Mouse (Mus musculus): ENCODE measurements around the gene Plxna4.

The Plxna4 gene

DNA sequence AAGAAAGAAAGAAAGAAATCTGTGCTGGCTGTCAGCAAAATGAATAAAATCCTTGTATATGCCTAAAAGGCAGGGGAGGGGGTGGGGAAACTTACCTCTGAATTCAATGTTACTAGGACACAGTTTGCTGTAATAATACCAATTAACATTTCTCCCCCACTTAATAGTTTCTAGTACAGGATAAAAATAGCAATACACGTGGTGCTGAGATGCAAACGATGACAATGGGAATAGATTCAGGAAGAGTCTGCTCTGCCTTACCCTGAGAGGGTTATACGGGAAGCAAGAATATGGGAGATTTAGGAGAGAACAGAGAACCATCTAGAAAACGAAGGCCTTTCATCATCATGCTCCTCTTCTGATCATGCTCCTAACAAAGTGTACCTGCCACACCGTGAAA, 115.9 kb downstream of the Plxna4 start:
- DNase-seq (ENCODE audit: low read depth) = no peak

DNA sequence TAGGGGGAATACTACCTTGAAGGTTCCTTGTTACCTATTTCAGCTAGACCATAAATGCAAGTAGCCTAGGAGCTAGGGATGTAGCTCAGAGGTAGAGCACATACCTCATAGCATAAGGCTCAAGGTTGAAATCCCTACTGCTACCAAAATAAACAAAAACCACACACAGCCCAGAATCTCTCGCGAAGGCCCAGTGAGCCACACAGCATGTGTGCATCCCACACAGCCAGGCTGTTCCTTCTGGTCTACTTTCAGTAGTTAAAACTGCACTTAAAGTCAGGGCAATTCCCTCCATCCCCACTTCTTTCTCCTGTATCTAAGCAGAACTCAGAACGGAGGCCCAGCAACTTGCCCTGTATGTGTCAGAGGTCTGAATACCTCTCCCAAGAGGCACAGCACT, 116.4 kb downstream of the Plxna4 start:
- no peak for DNase-seq (ENCODE audit: low read depth)

DNA sequence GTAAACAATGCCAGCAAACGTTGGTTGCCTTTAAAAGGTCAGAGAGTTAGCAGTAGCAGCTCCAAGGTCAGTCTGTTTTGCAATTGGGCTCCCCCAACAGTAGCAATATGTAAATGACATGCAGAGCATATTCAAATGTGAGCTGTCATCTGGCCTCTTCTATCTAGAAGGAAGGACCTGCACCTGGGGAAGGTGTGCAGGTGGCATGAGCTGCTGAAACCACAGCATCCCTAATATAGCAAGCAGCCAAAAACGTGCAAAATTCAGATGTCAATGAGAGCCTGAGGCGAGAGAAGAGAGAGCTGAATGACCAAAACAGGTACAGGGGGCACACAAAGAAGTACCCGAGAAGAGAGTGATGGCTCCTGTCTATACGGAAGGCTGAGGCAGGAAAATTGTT, 118.8 kb downstream of the Plxna4 start:
- no peak for DNase-seq (ENCODE audit: low read depth)

DNA sequence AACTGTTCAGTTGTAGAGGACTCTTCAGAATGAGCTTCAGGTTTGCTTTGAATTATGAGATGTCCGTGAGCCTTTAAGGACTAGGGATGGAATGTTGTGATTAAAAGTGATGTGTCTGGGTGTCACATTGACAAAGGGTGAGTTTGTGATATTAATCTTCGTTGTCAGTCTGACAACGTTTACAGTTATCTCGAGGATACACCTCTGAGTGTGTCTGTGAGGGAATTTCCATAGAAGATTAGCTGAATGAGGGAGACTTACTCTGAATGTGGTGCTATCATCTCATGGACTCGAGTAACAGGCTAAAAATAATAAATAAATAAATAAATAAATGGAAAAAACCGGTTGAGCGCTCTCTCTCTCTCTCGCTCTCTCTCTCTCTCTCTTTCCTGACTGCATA, 122.9 kb downstream of the Plxna4 start:
- DNase-seq (ENCODE audit: low read depth) = no peak

DNA sequence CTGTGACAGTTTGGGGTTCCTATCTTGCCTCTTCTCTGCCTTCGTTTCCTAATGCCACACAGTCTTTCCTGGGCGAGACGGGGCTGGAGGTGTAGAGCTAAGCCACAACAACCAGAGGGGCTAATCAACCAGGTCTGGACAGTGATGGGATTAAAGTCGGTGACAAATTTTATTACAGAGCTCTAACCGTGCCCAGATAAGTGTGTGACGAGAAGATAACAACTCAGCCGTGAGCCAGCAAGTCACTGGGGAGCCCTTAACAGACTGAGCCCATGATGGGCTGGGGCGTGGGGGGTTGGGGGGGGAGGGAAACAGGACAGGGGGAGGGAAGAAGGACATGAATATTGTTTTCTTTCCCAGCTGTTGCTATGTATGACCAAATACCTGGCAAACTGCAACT, 123.4 kb downstream of the Plxna4 start:
- DNase-seq (ENCODE audit: low read depth) = no peak

DNA sequence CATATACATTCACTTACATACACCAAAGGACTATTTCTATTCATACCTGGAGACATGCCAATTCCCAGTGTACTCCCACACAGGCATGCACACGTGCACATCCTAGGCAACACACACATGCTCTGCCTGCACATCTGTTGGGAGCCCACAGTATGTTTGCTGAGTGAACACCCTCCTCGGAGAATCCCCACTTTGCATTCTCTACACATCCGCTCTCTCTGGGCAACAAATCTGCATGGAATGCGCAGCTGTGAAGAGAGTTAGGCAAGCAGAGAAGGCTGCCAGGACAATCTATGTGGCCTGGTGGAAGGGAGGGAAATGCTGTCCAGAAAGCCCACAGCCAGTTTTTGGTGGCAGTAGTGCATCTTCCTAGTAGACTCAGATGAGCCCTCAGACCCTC, 123.9 kb downstream of the Plxna4 start:
- DNase-seq (ENCODE audit: low read depth) = no peak

DNA sequence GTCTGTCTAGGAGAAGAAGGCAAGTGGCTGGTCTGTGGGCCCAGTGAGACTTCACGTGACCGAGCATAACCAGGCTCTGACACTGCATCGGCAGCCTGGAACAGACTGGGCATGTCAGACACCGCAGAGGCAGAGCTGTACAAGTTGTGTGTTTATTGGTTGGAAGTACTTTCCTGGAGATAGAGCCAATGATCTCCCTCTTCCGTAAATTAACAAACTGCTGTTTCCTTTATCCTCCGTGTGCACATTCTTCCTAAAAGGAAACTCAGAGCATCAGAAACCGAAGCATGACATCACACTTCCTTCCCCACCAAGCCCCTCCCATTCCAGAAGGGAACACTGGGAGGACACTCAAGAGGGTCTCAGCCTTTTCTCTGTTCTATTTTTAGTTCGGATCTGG, 127.6 kb downstream of the Plxna4 start:
- no peak for DNase-seq (ENCODE audit: low read depth)

DNA sequence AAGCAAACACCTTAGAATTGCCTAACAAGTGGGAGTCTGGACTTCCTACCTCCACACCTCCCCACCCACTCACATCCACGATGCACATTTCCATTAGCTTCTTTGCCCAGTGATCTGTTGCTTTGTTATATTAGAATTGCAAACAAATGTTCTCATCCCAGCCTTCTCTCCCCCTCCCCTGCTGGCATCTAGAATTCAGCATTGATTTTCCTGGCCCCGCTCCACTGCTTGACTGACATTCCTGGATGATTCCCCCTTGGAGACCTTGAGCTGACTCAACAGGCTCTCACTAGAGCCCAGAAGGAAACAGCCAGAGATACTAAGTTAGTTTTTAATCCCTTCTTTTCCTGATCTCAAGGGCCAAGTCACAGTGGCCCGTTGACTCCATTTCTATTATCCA, 131.4 kb downstream of the Plxna4 start:
- no peak for DNase-seq (ENCODE audit: low read depth)

DNA sequence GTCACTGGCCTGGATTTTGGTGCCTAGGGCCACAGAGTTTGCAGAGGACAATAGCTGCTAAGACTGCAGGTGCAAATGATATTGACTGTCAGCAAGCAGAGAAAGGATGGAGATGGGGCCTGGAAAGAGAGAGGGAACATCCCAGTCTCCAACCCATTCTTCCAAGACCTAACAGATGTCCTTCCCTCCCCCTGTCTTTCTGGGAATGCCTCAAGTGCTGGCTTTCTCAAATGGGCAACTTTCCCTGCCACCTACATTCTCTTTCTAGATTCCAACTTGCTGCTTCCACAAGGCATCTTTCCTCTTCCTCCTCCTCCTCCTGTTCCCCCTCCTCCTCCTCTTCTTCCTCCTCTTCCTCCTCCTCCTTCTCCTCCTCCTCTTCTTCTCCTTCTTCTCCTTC, 136.1 kb downstream of the Plxna4 start:
- no peak for DNase-seq (ENCODE audit: low read depth)

DNA sequence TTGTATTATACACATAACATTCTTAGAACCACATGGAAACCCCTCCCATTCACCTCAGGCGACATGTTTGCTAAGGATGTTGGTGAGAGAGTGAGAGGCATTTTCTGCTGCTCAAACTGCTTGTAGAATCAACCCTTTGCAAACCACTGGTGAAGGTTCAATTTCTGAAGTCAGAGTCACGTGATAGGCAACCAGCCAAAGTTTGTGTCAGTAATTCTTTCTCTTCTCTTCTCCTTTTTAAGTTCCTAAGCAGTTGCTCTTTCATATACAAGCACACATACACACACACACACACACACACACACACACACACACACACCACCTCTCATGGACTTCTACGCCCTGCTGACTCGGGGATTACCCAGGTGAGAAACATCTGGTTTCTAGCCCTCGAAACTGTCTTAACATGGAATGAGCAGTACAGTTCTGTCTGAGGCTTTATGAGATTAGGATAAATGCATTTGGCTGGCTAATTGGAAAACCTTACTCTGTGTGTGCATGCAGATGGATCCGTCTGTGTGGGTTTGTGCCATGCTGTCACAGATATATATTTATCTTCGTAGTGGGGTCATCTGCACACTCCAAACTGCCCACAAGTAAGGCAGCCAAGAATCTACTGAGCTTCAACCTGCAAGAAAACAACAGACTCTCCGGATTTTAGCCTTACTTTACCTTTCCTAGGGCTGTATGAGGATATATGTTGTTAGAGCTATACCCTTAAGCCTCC, 138.6 kb downstream of the Plxna4 start:
- no peak for DNase-seq (ENCODE audit: low read depth)

DNA sequence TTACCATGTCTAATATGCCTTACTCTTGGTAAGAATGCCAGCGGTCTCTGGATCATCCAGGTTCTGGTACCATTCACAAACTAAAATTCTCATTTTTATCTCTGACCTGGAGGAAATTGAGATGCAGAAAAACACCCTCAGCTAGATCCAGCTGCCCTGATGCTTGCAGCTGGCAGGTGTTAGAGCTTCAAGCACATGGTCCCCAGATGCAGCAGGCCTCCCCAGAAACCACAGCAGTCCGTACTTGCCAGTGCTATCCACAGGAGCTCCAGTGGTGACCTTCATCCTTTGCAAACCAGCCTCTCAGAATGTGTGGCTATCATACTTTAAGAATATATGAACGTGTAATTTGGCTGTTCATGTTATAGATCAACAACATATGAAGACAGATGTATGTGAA, 139.2 kb downstream of the Plxna4 start:
- DNase-seq (ENCODE audit: low read depth) = no peak

DNA sequence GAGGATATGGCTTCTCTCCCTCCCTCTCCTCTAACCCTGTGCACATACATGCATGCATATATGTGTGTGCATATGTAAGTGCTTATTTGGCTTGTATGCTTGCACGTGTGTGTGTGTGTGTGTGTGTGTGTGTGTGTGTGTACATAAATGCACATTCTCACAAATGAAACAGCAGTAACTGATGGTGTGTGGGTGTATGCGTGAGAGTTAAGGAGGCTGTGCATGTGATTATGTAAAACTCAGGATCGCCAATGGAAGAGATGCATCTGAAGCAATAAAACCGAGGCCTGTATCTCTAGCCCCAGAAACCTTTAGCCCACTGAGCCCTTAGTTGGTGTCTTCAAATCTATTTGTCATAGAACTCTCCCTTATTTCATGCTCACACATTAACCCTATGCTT, 141.7 kb downstream of the Plxna4 start:
- no peak for DNase-seq (ENCODE audit: low read depth)

DNA sequence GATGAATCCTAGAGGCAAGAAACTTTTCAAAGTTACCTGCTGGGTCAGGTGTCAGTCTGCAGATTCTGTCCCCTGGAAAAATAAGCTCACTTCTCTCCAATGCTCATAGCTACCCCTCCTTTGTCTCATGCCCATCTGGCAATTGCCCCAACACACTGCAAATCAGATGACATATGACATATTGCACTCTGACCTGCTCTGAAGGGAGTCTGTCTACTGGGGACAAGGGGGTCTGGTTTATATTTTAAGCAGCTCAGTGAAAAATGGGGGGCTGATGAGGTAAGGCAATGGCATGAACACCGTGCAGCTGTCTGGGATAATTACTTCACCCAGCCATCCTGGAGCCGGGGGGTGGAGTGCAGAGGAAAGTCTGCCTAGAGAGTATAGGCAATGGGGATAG, 142.7 kb downstream of the Plxna4 start:
- no peak for DNase-seq (ENCODE audit: low read depth)

DNA sequence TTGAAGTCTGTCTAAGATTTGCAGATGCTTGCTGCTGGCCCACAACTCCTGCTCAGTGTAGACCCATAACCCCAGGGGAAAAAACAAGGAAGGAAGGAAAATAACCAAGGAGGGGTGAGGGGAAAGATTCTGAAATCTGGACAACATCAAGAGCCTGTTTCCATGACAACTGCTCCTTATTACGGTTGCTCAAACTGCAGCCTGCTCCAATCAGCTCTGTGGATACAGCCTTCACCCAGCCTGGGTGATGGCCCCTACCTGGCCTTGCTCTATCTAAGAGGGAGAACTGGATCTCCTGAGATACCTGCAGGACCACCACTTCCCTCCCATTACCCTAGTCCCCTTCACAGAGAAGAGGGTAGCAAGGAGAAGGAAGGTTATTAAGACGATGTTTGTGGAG, 143.6 kb downstream of the Plxna4 start:
- no peak for DNase-seq (ENCODE audit: low read depth)

DNA sequence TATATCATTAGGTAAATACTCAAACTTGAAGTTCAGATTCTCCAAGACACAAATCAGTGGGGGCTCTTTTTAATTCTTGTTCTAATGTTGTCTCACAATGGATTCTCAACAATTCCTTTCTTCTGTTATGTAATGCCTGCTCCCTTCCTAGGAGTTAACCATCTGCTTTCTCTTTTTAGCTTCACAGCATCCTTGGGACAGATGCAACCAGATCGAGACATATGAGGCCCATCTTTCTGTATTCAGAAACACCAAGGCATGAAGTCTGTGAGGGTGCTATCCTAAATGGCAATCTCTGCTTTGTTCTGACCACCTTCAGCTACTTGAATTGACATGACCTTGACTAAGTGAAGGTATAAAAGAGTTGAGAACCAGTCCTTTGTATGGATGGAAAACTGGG, 144.3 kb downstream of the Plxna4 start:
- DNase-seq (ENCODE audit: low read depth) = no peak

DNA sequence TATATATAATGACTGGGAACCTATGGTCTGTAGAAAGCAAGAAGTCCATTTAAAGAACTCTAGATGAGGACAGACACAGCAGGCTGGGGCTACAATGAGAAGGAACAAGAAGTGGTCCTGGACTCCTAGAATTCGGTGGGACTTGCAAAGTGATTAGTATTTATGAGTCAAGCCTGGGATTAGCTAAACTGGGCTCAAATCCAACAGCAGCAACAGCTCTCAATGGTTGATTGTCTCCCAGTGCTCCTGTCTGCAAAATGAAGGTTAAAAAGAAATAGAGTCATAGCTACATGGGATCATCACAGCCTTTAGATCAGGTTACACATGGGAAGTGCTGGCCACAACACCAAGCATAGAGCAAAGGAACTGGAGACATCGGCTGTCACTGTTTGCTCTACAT, 148.6 kb downstream of the Plxna4 start:
- no peak for DNase-seq (ENCODE audit: low read depth)

DNA sequence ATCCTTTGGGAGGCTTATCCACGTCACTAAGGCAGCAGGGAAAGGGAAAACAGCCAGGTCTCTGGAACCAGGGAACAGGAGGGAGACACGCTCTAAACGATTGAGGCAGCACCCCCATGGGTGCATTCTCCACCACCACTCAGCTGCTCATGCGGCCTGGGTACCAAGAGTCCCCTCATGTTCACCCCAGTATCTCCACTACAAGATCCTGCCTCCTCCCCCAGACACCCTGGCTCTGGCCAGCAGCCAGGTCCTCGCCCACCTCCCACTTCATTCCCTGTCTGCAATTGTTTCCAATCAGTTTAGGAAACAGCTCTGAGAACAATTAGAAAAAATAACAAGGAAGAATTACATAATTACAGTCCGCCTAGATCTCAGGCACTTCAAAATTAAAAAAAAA, 150.8 kb downstream of the Plxna4 start:
- no peak for DNase-seq (ENCODE audit: low read depth)

DNA sequence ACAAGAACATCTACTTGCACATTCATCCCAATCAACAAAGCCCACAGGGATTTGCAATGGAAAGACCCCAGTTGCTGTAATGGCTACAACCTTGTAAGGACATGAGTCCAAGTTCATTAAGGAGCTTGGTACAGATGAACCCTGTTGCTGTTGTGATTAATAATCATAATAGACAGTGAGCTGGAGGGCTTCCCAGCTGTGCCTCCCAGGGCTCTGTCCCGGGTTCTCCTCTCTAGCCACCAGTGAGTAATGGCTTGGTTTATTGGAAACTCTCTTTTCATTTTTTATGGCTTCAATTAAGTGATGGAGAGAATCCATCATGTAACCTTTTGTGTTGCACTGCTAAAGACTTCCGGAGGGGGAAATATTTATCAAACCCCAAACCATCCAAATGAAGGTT, 164.9 kb downstream of the Plxna4 start:
- DNase-seq (ENCODE audit: low read depth) = no peak

DNA sequence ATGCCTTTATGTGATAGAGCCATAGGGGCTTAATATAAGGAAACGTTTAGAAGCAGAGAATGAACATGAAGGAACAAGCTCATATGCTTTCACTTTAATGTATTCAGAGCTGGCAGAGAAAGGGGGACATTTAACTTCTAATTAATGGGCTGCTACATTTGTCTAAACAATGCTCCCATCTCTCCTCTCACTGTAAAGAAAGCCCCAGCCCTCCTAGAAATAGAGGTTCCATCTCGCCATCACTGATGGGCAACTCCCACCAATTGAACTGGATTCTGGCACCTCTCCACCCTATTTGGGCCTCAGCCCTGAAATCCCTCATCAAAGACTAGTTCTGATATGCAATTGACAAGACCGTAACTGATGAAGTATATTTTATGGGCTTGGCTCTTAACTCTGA, 167.4 kb downstream of the Plxna4 start:
- no peak for DNase-seq (ENCODE audit: low read depth)

DNA sequence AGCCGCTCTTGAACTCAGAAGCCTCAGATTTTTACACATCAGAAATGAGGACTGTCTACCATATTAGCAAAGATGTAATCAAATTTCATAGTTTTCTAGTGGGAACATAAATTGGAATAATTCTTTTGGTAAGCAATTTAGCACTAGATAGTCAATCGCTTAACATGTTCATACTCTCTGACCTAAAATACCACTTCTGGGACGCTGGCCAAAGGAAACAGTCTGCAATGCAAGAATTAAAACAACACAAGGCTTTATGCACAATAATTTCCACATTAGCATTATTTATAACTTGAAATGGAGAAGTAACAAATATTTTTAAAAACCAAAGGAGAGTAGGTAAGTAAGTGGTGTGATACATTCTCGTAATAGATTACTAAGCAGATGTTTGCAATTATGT, 170.6 kb downstream of the Plxna4 start:
- no peak for DNase-seq (ENCODE audit: low read depth)

DNA sequence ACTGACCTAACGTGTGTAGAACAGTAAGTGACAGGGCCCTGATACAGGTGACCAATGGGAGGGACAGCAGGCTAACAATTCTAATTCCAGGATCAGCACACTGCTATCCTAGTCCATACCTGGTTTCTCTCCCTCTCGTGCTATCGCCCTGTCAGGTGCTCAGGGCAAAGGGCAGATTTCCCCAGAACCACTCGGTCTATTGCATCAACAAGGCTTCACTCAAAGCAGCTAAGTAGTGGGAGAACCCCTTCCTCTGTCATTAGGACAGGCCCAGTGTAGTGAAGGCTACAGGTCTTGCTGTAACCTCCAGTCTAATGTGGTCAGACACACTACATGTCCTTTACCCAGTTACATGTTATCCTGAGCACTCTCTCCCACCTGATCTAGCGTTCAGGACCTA, 176.7 kb downstream of the Plxna4 start:
- DNase-seq (ENCODE audit: low read depth) = no peak

DNA sequence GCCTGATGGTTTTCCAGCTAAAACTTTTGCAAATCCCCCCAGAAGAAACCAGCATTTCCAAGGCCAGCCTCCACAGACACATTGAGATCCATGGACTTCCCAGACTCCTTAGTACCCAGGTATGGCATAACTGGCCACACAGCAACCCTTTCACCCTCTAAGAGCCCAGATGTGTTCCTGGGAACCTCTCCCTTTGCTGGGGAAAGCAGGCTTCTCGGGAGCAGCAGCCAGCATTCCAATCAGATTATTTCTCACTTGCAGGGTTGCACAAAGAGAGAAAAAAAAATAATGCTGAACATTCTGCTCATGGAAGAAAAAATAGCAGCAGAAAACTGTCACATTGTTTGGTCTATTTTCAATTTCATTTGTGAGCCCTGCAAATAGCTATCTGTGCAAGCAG, 178.4 kb downstream of the Plxna4 start:
- DNase-seq (ENCODE audit: low read depth) = no peak

DNA sequence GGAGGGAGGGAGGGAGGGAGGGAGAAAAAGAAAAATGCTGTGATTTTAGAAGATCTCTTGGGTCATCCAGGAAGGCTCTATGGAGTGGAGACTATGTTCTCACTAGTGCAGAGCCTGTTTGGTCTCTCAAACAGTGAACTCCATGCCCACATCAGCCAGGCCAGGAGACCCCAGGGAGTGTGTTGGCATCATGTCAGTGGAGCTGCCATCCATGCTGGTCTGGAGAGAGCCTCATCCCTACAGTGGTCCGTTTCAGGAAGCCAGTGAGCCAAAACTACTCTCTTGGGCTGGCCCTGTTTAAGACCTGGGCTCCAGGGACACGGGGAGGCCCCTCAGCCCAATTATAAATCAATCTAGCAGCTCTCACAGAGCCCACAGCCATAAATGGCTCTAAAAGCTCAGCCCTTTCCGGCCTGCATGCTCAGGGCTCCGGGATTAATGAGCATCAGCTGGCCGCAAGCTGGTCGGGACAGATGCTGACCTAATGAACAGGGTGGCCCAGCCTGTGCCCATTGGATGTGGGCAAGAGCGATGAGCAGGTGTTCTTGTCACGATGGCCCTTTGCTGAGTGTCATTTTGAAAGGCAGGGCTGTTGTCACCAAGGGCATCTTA, 180.3 kb downstream of the Plxna4 start:
- DNase-seq (ENCODE audit: low read depth) = no peak
